In genomic region chr14:79661005-79661917, GRCm38 (mm10) we compare ENCODE assay signal across 8 mouse cellular contexts. TPM values are rescaled to one million over a fixed set of nuclear protein-coding genes. Genes with fewer than 3 reads are reported as not detected.
DNase-seq lines count a peak whose midpoint lies in the region; ATAC-seq lines count a peak whose summit lies in the region.

No protein-coding gene starts in this region.

- H3K9me3 ChIP-seq in hindbrain, embryonic 12.5 days (replicated peaks) = no peaks in the 10 kb centered on the region

- peak overlapping the region; percentile 20 for H3K4me3 ChIP-seq in hindbrain, embryonic 12.5 days

- H3K36me3 ChIP-seq in hindbrain, embryonic 12.5 days = no peaks in the 10 kb centered on the region

- peak overlapping the region; percentile 50 for H3K4me2 ChIP-seq in hindbrain, embryonic 12.5 days (replicated peaks)

- intact Hi-C loops in left cerebral cortex, postnatal 4 days (cut with DNase I) = no loop called here

- peaks cover 7% of the 10 kb centered on the region; the same call in 1 of the 2 replicates for H3K27me3 ChIP-seq in hindbrain, embryonic 12.5 days

- H3K27ac ChIP-seq in hindbrain, embryonic 12.5 days = peak overlapping the region; percentile 57; the same call in 1 of the 2 replicates

- 16% methylated on average over 33 of the region's 33 CpGs for WGBS in hindbrain, embryonic 12.5 days

- peak; percentile 75 for ATAC-seq in hindbrain, embryonic 12.5 days (ENCODE audit: low FRiP score)

- DNase-seq in WW6 (ENCODE audit: low read depth, low spot score) = peak; percentile 28
- peak; percentile 19 for DNase-seq in cerebellum, adult 9-10 months
- peak; percentile 18 to 42 for DNase-seq in frontal cortex, postnatal 14 days (ENCODE audit: low spot score in 2 of 2)
- DNase-seq in left cerebral cortex, postnatal 4 days = peak; percentile 56
- peak; percentile 63 for DNase-seq in mesoderm, embryonic 11.5 days (ENCODE audit: low read depth, low spot score)
- peak; percentile 14 for DNase-seq in skeletal muscle tissue, adult 2 months (ENCODE audit: low read depth, low spot score)
- peak; percentile 51 for DNase-seq in yolk sac, embryonic 10.5 days (ENCODE audit: low spot score)

- H3K4me1 ChIP-seq in hindbrain, embryonic 12.5 days = peaks cover 30% of the 10 kb centered on the region

- peak overlapping the region; percentile 39 for H3K9ac ChIP-seq in hindbrain, embryonic 12.5 days

RNA-seq across cellular contexts. Expression of gene Cnmd, which starts 0.7 kb away (rescaled TPM):
- polyA plus RNA-seq in hindbrain, embryonic 12.5 days (2016; fragmentation: Nextera tagmentation; extraction: Ambion mirVana) = 66.9 and 90.7 TPM in 2 replicates
- 1 to 10 TPM in 1 of 2 experiments, under 1 TPM in 1; 0.64 to 1.6 TPM for total RNA-seq in left cerebral cortex, postnatal 4 days (2021)

Comparison
In these comparisons a context has a peak if more than half of its experiments do, and no peak if none do; other contexts are left out.
1. Peak in every context shown above with its lines: DNase-seq, ATAC-seq, H3K4me3 ChIP-seq and H3K27ac ChIP-seq.